ENCODE assay signal across 10 mouse cellular contexts in the genomic region with DNA sequence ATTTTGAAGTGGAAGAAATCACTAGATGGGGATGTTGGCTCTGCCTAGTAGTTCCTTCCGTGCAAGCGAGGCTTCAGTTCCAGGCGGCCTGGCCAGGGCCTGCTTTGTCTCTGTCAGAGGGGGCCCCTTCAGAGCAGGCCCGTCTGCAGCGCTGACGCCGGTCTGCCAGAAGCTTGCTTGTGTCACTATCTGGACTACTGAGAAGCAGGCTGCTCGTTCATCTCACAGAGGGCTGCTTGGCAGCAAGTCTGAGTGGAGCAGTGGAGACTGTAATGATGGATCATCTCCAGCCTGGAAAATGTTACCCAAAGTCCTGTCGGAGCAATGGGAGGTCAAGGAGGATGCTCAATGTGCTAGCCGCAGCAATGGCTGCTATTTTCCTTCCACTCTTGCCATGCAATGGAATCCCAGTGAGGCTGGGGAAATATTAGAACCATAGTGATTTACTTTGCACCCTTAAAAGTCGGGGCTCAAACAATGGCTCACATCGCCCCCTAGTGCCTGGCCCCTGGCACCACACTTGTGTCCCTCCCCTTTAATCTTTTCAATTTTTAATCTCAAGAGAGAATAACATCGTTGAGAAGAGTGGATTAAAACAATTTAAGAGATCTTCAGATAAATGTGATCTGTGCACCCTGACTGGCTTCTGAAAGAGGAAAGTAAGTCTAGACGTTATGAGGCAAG. TPM values are rescaled to one million over a fixed set of nuclear protein-coding genes. Genes with fewer than 3 reads are reported as not detected.
DNase-seq lines count a peak whose midpoint lies in the region; ATAC-seq and TF ChIP-seq lines count a peak whose summit lies in the region.
"Had no signal": no experiment of that assay in that cellular context is flagged by ENCODE, and none has a peak within 500 bp of the region (broad histone marks: within the 10 kb centered on the region; RNA-seq: fewer than 3 reads in every experiment).

No protein-coding gene starts in this region.

- intact Hi-C loops in left cerebral cortex, adult 2 months (cut with DNase I): no loop called here

- TF ChIP-seq CTCF in left cerebral cortex, adult 2 months (IDR thresholded peaks at IDR 0.05): peak; percentile 57
- peak; percentile 71 for TF ChIP-seq CTCF in intestine, postnatal 0 days (IDR thresholded peaks at IDR 0.05; ENCODE audit: low read depth)

- H3K27ac ChIP-seq in left cerebral cortex, adult 2 months: no peak overlapping the region
- peak overlapping the region; percentile 38; the same call in 1 of the 2 replicates for H3K27ac ChIP-seq in forebrain, embryonic 15.5 days (replicated peaks)
- H3K27ac ChIP-seq in intestine, postnatal 0 days (ENCODE audit: low read depth, low read length): no peak overlapping the region
- H3K27ac ChIP-seq in neural tube, embryonic 14.5 days (ENCODE audit: low read depth, low read length): no peak overlapping the region
- H3K27ac ChIP-seq: embryonic facial prominence, embryonic 12.5 days; neural tube, embryonic 13.5 days had no signal

- no peak overlapping the region for H3K4me3 ChIP-seq in left cerebral cortex, adult 2 months
- no peak overlapping the region for H3K4me3 ChIP-seq in forebrain, embryonic 15.5 days
- H3K4me3 ChIP-seq in intestine, postnatal 0 days (ENCODE audit: low read depth, low read length): no peak overlapping the region
- H3K4me3 ChIP-seq in neural tube, embryonic 14.5 days (ENCODE audit: low read depth, low read length): no peak overlapping the region
- H3K4me3 ChIP-seq: embryonic facial prominence, embryonic 12.5 days; neural tube, embryonic 13.5 days had no signal

- H3K4me2 ChIP-seq in forebrain, embryonic 15.5 days (replicated peaks): no peak overlapping the region
- H3K4me2 ChIP-seq in intestine, postnatal 0 days (replicated peaks; ENCODE audit: low read depth): no peak overlapping the region
- H3K4me2 ChIP-seq in neural tube, embryonic 14.5 days (ENCODE audit: low read depth, low read length): no peak overlapping the region
- H3K4me2 ChIP-seq: embryonic facial prominence, embryonic 12.5 days; neural tube, embryonic 13.5 days had no signal

- peak; percentile 66; the same call in 1 of the 2 replicates for ATAC-seq in forebrain, embryonic 15.5 days (replicated peaks)
- ATAC-seq in intestine, postnatal 0 days: no peak
- peak; percentile 29; the same call in 1 of the 2 replicates for ATAC-seq in neural tube, embryonic 14.5 days (ENCODE audit: low read depth)

- H3K9me3 ChIP-seq in forebrain, embryonic 15.5 days: 0 out of 2 replicates have a peak, but pooled peaks cover 4% of the 10 kb centered on the region
- no peaks in the 10 kb centered on the region for H3K9me3 ChIP-seq in intestine, postnatal 0 days (ENCODE audit: control insufficient read depth)
- no peaks in the 10 kb centered on the region for H3K9me3 ChIP-seq in neural tube, embryonic 14.5 days (ENCODE audit: control insufficient read depth, low read length)
- H3K9me3 ChIP-seq: embryonic facial prominence, embryonic 12.5 days; neural tube, embryonic 13.5 days had no signal

- H3K27me3 ChIP-seq in forebrain, embryonic 15.5 days: no peaks in the 10 kb centered on the region; the same call in 1 of the 2 replicates
- H3K27me3 ChIP-seq in intestine, postnatal 0 days (replicated peaks; ENCODE audit: control insufficient read depth, insufficient read depth, low read length): peaks cover 26% of the 10 kb centered on the region
- H3K27me3 ChIP-seq in neural tube, embryonic 14.5 days (ENCODE audit: control insufficient read depth, insufficient read depth, low read length): 0 out of 2 replicates have a peak, but pooled peaks cover 3% of the 10 kb centered on the region
- H3K27me3 ChIP-seq: embryonic facial prominence, embryonic 12.5 days had no signal

- no peaks in the 10 kb centered on the region for H3K36me3 ChIP-seq in forebrain, embryonic 15.5 days
- no peaks in the 10 kb centered on the region for H3K36me3 ChIP-seq in intestine, postnatal 0 days (ENCODE audit: control insufficient read depth, insufficient read depth)
- H3K36me3 ChIP-seq in neural tube, embryonic 14.5 days (ENCODE audit: control insufficient read depth, insufficient read depth, low read length): no peaks in the 10 kb centered on the region
- H3K36me3 ChIP-seq: embryonic facial prominence, embryonic 12.5 days; neural tube, embryonic 13.5 days had no signal

- peaks cover 24% of the 10 kb centered on the region for H3K4me1 ChIP-seq in forebrain, embryonic 15.5 days
- H3K4me1 ChIP-seq in intestine, postnatal 0 days (replicated peaks; ENCODE audit: control insufficient read depth, insufficient read depth, low read length): no peaks in the 10 kb centered on the region
- peaks cover 9% of the 10 kb centered on the region; the same call in 1 of the 2 replicates for H3K4me1 ChIP-seq in neural tube, embryonic 14.5 days (ENCODE audit: control insufficient read depth, insufficient read depth, low read length)

- no peak overlapping the region for H3K9ac ChIP-seq in forebrain, embryonic 15.5 days (replicated peaks)
- no peak overlapping the region for H3K9ac ChIP-seq in intestine, postnatal 0 days (ENCODE audit: low read depth, low read length)
- H3K9ac ChIP-seq in neural tube, embryonic 14.5 days (replicated peaks; ENCODE audit: low read depth, low read length): no peak overlapping the region
- H3K9ac ChIP-seq: embryonic facial prominence, embryonic 12.5 days; neural tube, embryonic 13.5 days had no signal

- DNase-seq in left cerebral cortex, adult 2 months (ENCODE audit: extremely low spot score in 1 of 2, low spot score in 2 of 2): no peak
- DNase-seq in left cerebral cortex, adult 8-10 months (ENCODE audit: low spot score in 2 of 2): no peak
- peak; percentile 26 for DNase-seq in adipocyte (ENCODE audit: low spot score)
- no peak for DNase-seq in ovary, postnatal 36 days (ENCODE audit: low spot score)
- DNase-seq in spleen, postnatal 4 days (ENCODE audit: low spot score in 2 of 2): no peak

- 36% methylated on average over 14 of the region's 14 CpGs for WGBS in forebrain, embryonic 15.5 days
- 51% methylated on average over 14 of the region's 14 CpGs for WGBS in intestine, postnatal 0 days
- 42% methylated on average over 14 of the region's 14 CpGs for WGBS in neural tube, embryonic 14.5 days

RNA-seq across cellular contexts. Expression of a gene that starts 26.0 kb away (rescaled TPM):
- 10 to 100 TPM; 33.1 to 35.3 TPM for total RNA-seq in left cerebral cortex, adult 2 months (2021)
- total RNA-seq in left cerebral cortex, adult 8-10 months (2022): 10 to 100 TPM; 29.0 to 30.6 (median 30.3) TPM
- 43.8 and 46.3 TPM in 2 replicates for polyA plus RNA-seq in forebrain, embryonic 15.5 days (2015; fragmentation: Nextera tagmentation; extraction: Ambion mirVana)
- polyA plus RNA-seq in intestine, postnatal 0 days (2015; fragmentation: Nextera tagmentation; extraction: Ambion mirVana): 4.3 and 4.6 TPM in 2 replicates
- 45.2 and 45.3 TPM in 2 replicates for polyA plus RNA-seq in neural tube, embryonic 14.5 days (2014; fragmentation: Nextera tagmentation; extraction: Ambion mirVana)

RNA-seq across cellular contexts. Expression of a gene that starts 40.2 kb away (rescaled TPM):
- under 1 TPM in 1 of 2 experiments, not detected in 1; 0.42 TPM for total RNA-seq in left cerebral cortex, adult 2 months (2021)
- under 1 TPM in 1 of 4 experiments, not detected in 3; 0.46 TPM for total RNA-seq in left cerebral cortex, adult 8-10 months (2022)
- not detected in 2 replicates for polyA plus RNA-seq in forebrain, embryonic 15.5 days (2015; fragmentation: Nextera tagmentation; extraction: Ambion mirVana)
- polyA plus RNA-seq in intestine, postnatal 0 days (2015; fragmentation: Nextera tagmentation; extraction: Ambion mirVana): 76.5 and 78.0 TPM in 2 replicates
- polyA plus RNA-seq in neural tube, embryonic 14.5 days (2014; fragmentation: Nextera tagmentation; extraction: Ambion mirVana): not detected in 2 replicates
- polyA plus RNA-seq: embryonic facial prominence, embryonic 12.5 days; neural tube, embryonic 13.5 days had no signal

Comparison
In these comparisons a context has a peak if more than half of its experiments do, and no peak if none do; other contexts are left out.
1. RNA of a gene that starts 40.2 kb away (polyA plus RNA-seq): 76.5 to 78.0 TPM in intestine, postnatal 0 days; not detected in neural tube, embryonic 14.5 days and not detected in forebrain, embryonic 15.5 days; every median in the first group is over 10 times any median in the second.